Mouse (Mus musculus): ENCODE data around the gene Coq9. TPM values are rescaled to one million over a fixed set of nuclear protein-coding genes. Genes with fewer than 3 reads are reported as not detected.

The Coq9 gene
- polyA plus RNA-seq, 1 experiment from 2014 or later: 51.5 TPM

DNA sequence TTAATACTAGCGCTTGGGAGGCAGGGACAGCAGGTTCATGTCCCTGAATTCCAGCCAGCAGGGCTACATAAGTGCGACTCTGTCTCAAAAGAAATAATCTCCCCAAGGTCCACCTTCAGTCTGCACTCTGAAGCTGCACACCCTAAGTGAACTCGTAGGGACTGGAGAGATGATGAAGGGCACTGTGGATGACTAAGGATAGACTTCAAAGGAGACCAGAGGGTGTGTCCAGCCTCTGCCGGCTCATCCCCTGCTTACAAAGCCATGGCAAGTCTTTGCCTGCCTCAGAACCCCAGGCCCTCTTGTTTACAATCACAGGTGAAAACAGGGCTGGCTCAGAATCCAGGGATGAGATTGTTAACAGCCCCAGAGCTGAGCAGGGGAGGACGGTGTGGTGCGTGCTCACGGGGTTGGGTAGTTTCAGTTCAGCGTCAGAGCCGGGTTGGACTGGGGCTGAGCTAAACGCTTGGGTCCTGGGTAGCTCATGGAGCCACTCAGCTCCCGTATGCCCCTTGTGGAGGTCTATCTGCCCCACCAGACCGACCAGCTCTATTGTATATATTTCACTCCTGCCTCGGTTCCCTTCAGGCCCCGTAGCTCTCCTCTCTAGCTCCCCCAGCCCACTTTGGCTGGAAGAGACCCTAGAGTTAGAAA lies 50.4 kb downstream of the Coq9 start:
- DNase-seq (ENCODE audit: low spot score, missing footprints): no peak
- Histone ChIP-seq H3K4me2 (no peak overlapping the region), H3K4me3 (ENCODE audit: low read depth, low read length) (no peak overlapping the region), H3K27me3 (ENCODE audit: control insufficient read depth, insufficient read depth, low read length) (no peaks in the 10 kb centered on the region), H3K36me3 (ENCODE audit: control insufficient read depth, insufficient read depth, low read length) (no peaks in the 10 kb centered on the region), H3K9me3 (ENCODE audit: control insufficient read depth, low read length) (no peaks in the 10 kb centered on the region), H3K27ac (ENCODE audit: low read depth, low read length) (no peak overlapping the region), H3K9ac (ENCODE audit: low read length) (no peak overlapping the region), H3K4me1 (ENCODE audit: control insufficient read depth, insufficient read depth, low read length) (no peaks in the 10 kb centered on the region)
- no peak for ATAC-seq (ENCODE audit: low FRiP score)
- WGBS: 43% methylated on average over 14 of the region's 14 CpGs

- H3K27me3 ChIP-seq (ENCODE audit: control insufficient read depth, insufficient read depth, low read length): no peaks in the 10 kb centered on the region
- H3K4me3 ChIP-seq (ENCODE audit: low read depth, low read length): no peak overlapping the region
- no peak overlapping the region for H3K4me2 ChIP-seq
- no peak overlapping the region for H3K27ac ChIP-seq (ENCODE audit: low read depth, low read length)
- no peaks in the 10 kb centered on the region for H3K36me3 ChIP-seq (ENCODE audit: control insufficient read depth, insufficient read depth, low read length)
- H3K9ac ChIP-seq (ENCODE audit: low read length): no peak overlapping the region
- no peak for DNase-seq (ENCODE audit: low spot score, missing footprints)
- ATAC-seq (ENCODE audit: low FRiP score): no peak
- WGBS: 62% methylated on average over 2 of the region's 2 CpGs
- H3K9me3 ChIP-seq (ENCODE audit: control insufficient read depth, low read length): no peaks in the 10 kb centered on the region
- H3K4me1 ChIP-seq (ENCODE audit: control insufficient read depth, insufficient read depth, low read length): no peaks in the 10 kb centered on the region
Measured at GRCm38 (mm10) chr8:94892917-94893316, 54.8 kb downstream of the Coq9 start.

DNA sequence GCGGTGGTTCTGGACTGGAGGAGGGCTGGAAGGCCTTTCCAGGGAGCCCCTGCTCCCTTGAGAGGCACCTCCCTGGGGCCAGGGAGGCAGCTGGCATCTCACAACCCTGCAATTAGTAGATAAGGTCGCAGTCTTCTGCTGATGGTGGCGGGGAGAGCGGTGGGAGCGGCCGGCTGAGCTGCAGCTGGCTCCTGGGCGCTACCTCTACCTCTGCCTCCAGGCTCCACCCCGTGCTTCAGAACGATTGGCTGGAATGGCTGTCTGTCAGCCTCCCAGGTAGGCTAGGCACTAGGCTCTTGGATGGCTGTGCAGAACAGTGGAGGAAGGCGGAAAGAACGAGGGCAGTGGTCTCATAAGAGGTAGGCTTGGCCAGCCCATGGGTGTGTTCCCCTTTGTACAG lies 61.1 kb downstream of the Coq9 start:
- Histone ChIP-seq H3K4me3 (ENCODE audit: low read depth, low read length) (no peak overlapping the region), H3K27me3 (ENCODE audit: control insufficient read depth, insufficient read depth, low read length) (no peaks in the 10 kb centered on the region), H3K9me3 (ENCODE audit: control insufficient read depth, low read length) (no peaks in the 10 kb centered on the region), H3K9ac (ENCODE audit: low read length) (no peak overlapping the region), H3K4me1 (ENCODE audit: control insufficient read depth, insufficient read depth, low read length) (peaks cover 6% of the 10 kb centered on the region), H3K27ac (ENCODE audit: low read depth, low read length) (no peak overlapping the region), H3K4me2 (no peak overlapping the region), H3K36me3 (ENCODE audit: control insufficient read depth, insufficient read depth, low read length) (no peaks in the 10 kb centered on the region)
- WGBS: 15% methylated on average over 11 of the region's 11 CpGs
- ATAC-seq (ENCODE audit: low FRiP score) (peak; percentile 35; the same call in 1 of the 2 replicates), DNase-seq (ENCODE audit: low spot score, missing footprints) (peak; percentile 80)

- Histone ChIP-seq H3K9me3 (ENCODE audit: control insufficient read depth, low read length) (no peaks in the 10 kb centered on the region), H3K27me3 (ENCODE audit: control insufficient read depth, insufficient read depth, low read length) (no peaks in the 10 kb centered on the region), H3K27ac (ENCODE audit: low read depth, low read length) (no peak overlapping the region; the same call in 1 of the 2 replicates), H3K36me3 (ENCODE audit: control insufficient read depth, insufficient read depth, low read length) (no peaks in the 10 kb centered on the region), H3K4me2 (no peak overlapping the region), H3K9ac (ENCODE audit: low read length) (no peak overlapping the region), H3K4me3 (ENCODE audit: low read depth, low read length) (no peak overlapping the region), H3K4me1 (ENCODE audit: control insufficient read depth, insufficient read depth, low read length) (peaks cover 6% of the 10 kb centered on the region)
- DNase-seq (ENCODE audit: low spot score, missing footprints) (no peak), ATAC-seq (ENCODE audit: low FRiP score) (no peak)
- WGBS: 15% methylated on average over 6 of the region's 6 CpGs
Measured at GRCm38 (mm10) chr8:94900617-94901016, 62.5 kb downstream of the Coq9 start.

GRCm38 (mm10) chr8:94901031-94901430 lies 62.9 kb downstream of the Coq9 start:
- no peaks in the 10 kb centered on the region for H3K36me3 ChIP-seq (ENCODE audit: control insufficient read depth, insufficient read depth, low read length)
- no peak overlapping the region for H3K27ac ChIP-seq (ENCODE audit: low read depth, low read length)
- H3K27me3 ChIP-seq (ENCODE audit: control insufficient read depth, insufficient read depth, low read length): no peaks in the 10 kb centered on the region
- H3K4me2 ChIP-seq: no peak overlapping the region
- no peak overlapping the region for H3K4me3 ChIP-seq (ENCODE audit: low read depth, low read length)
- H3K4me1 ChIP-seq (ENCODE audit: control insufficient read depth, insufficient read depth, low read length): peaks cover 6% of the 10 kb centered on the region
- H3K9me3 ChIP-seq (ENCODE audit: control insufficient read depth, low read length): no peaks in the 10 kb centered on the region
- H3K9ac ChIP-seq (ENCODE audit: low read length): no peak overlapping the region
- DNase-seq (ENCODE audit: low spot score, missing footprints) (peak; percentile 77), ATAC-seq (ENCODE audit: low FRiP score) (no peak)
- 20% methylated on average over 5 of the region's 5 CpGs for WGBS

DNA sequence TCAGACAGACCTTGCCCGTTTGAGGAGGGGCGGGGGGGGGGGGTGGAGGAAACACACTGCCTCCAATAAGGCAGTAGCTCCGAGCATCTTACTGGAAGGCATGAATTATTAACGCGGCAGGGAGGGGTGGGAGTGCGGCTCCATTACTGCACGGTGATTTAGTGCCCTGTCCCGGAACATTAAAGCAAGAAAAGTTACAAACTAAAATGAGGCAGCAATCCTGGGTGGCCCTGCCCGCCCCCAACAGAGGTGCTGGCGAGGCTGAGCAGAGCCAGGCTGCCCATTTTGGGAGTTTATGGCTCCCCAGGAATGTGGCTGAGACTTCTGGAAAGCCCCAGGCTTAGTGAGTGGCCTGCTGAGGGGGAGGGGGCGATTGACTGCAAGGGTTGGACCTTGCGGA lies 65.6 kb downstream of the Coq9 start:
- Histone ChIP-seq H3K9me3 (ENCODE audit: control insufficient read depth, low read length) (no peaks in the 10 kb centered on the region), H3K4me2 (no peak overlapping the region), H3K36me3 (ENCODE audit: control insufficient read depth, insufficient read depth, low read length) (no peaks in the 10 kb centered on the region), H3K9ac (ENCODE audit: low read length) (no peak overlapping the region), H3K4me3 (ENCODE audit: low read depth, low read length) (no peak overlapping the region), H3K27me3 (ENCODE audit: control insufficient read depth, insufficient read depth, low read length) (no peaks in the 10 kb centered on the region), H3K4me1 (ENCODE audit: control insufficient read depth, insufficient read depth, low read length) (peaks cover 6% of the 10 kb centered on the region), H3K27ac (ENCODE audit: low read depth, low read length) (no peak overlapping the region)
- 77% methylated on average over 12 of the region's 12 CpGs for WGBS
- ATAC-seq (ENCODE audit: low FRiP score) (no peak), DNase-seq (ENCODE audit: low spot score, missing footprints) (peak; percentile 47)

Other genes starting within 250 kb of the Coq9 start
- 50.7 and 51.9 TPM in 2 replicates for gene Rspry1, start 236.4 kb upstream of the Coq9 start, polyA plus RNA-seq (2014; fragmentation: Nextera tagmentation; extraction: Ambion mirVana)
- gene Fam192a, start 236.3 kb upstream of the Coq9 start, polyA plus RNA-seq (2014; fragmentation: Nextera tagmentation; extraction: Ambion mirVana): 107 and 127 TPM in 2 replicates
- gene Arl2bp, start 171.7 kb upstream of the Coq9 start, polyA plus RNA-seq (2014; fragmentation: Nextera tagmentation; extraction: Ambion mirVana): 94.6 and 108 TPM in 2 replicates
- 0.66 TPM in 1 of 2 replicates, not detected in the other for gene Pllp, start 142.0 kb upstream of the Coq9 start, polyA plus RNA-seq (2014; fragmentation: Nextera tagmentation; extraction: Ambion mirVana)
- not detected in 2 replicates for gene Ccl22, start 92.7 kb upstream of the Coq9 start, polyA plus RNA-seq (2014; fragmentation: Nextera tagmentation; extraction: Ambion mirVana)
- 9.4 and 10.4 TPM in 2 replicates for gene Cx3cl1, start 66.3 kb upstream of the Coq9 start, polyA plus RNA-seq (2014; fragmentation: Nextera tagmentation; extraction: Ambion mirVana)
- not detected in 2 replicates for gene Ccl17, start 27.9 kb upstream of the Coq9 start, polyA plus RNA-seq (2014; fragmentation: Nextera tagmentation; extraction: Ambion mirVana)
- gene Ciapin1, start within 50 bp of the Coq9 start, polyA plus RNA-seq (2014; fragmentation: Nextera tagmentation; extraction: Ambion mirVana): 134 and 154 TPM in 2 replicates
- gene Polr2c, start 19.1 kb downstream of the Coq9 start, polyA plus RNA-seq (2014; fragmentation: Nextera tagmentation; extraction: Ambion mirVana): 160 and 169 TPM in 2 replicates
- 12.0 and 12.9 TPM in 2 replicates for gene Dok4, start 38.0 kb downstream of the Coq9 start, polyA plus RNA-seq (2014; fragmentation: Nextera tagmentation; extraction: Ambion mirVana)
- gene Ccdc102a, start 79.8 kb downstream of the Coq9 start, polyA plus RNA-seq (2014; fragmentation: Nextera tagmentation; extraction: Ambion mirVana): 13.5 and 15.9 TPM in 2 replicates
- gene Adgrg5, start 85.4 kb downstream of the Coq9 start, polyA plus RNA-seq (2014; fragmentation: Nextera tagmentation; extraction: Ambion mirVana): 0.36 and 0.40 TPM in 2 replicates
- gene Adgrg1, start 136.4 kb downstream of the Coq9 start, polyA plus RNA-seq (2014; fragmentation: Nextera tagmentation; extraction: Ambion mirVana): 153 and 157 TPM in 2 replicates
- gene Adgrg3, start 179.4 kb downstream of the Coq9 start, polyA plus RNA-seq (2014; fragmentation: Nextera tagmentation; extraction: Ambion mirVana): 2.6 and 2.8 TPM in 2 replicates
- 0.14 TPM in 1 of 2 replicates, not detected in the other for gene Drc7, start 216.8 kb downstream of the Coq9 start, polyA plus RNA-seq (2014; fragmentation: Nextera tagmentation; extraction: Ambion mirVana)
- gene Katnb1, start 242.9 kb downstream of the Coq9 start, polyA plus RNA-seq (2014; fragmentation: Nextera tagmentation; extraction: Ambion mirVana): 27.8 and 30.9 TPM in 2 replicates

Data from midbrain, embryonic 11.5 days (tissue).